Mouse (Mus musculus): ENCODE results near the gene Arl14ep.

The Arl14ep gene

GRCm38 (mm10) chr2:106954975-106955374, 19.2 kb downstream of the Arl14ep start:
- ATAC-seq (ENCODE audit: low TSS enrichment) = no peak

- no peak for ATAC-seq (ENCODE audit: low TSS enrichment)
These were observed 31.8 kb downstream of the Arl14ep start for GRCm38 (mm10) chr2:106942451-106942850.

- no peak for ATAC-seq (ENCODE audit: low TSS enrichment)
These were observed 38.5 kb downstream of the Arl14ep start for GRCm38 (mm10) chr2:106935681-106936080.

GRCm38 (mm10) chr2:106929906-106930305, 44.3 kb downstream of the Arl14ep start:
- no peak for ATAC-seq (ENCODE audit: low TSS enrichment)

Measured in frontal cortex, adult (tissue).